Mouse (Mus musculus) cortical plate, adult 2 months (tissue): Measurements from ENCODE around the gene Ddx1.

Experiments used
- CTCF ChIP-seq: fragments of 200-500 bp; IDR thresholded peaks from 2 replicates; pipeline ENCODE4 v1.5.1; 2011; ENCODE audit warnings: mild to moderate bottlenecking, control low read depth, low read length; ENCODE audit not compliant: insufficient read depth; ENCODE audit errors: extremely low read depth
- POLR2A ChIP-seq: fragments of 200-500 bp; IDR thresholded peaks from 2 replicates; pipeline ENCODE4 v1.6.1; 2011; ENCODE audit warnings: mild to moderate bottlenecking, low read length, control low read depth; ENCODE audit not compliant: insufficient read depth; ENCODE audit errors: extremely low read depth

GRCm38 (mm10) chr12:13205733-13206132 lies 43.3 kb downstream of the Ddx1 start:
- no peak for TF ChIP-seq CTCF
- no peak for TF ChIP-seq POLR2A
